Mouse (Mus musculus) embryo, embryonic 11.5 days (tissue): ENCODE measurements around the gene Rnf145.
"Not testable (repeated sequence)": the region's sequence is repeated elsewhere in the genome, so short reads cannot be mapped to it uniquely, and the experiment has no call there.

Experiments used
- DNase-seq: peaks from one replicate; pipeline ENCODE4 v3.0.0-alpha.2; 2012; ENCODE audit warnings: low read depth, low spot score

Gene Rnf145

DNA sequence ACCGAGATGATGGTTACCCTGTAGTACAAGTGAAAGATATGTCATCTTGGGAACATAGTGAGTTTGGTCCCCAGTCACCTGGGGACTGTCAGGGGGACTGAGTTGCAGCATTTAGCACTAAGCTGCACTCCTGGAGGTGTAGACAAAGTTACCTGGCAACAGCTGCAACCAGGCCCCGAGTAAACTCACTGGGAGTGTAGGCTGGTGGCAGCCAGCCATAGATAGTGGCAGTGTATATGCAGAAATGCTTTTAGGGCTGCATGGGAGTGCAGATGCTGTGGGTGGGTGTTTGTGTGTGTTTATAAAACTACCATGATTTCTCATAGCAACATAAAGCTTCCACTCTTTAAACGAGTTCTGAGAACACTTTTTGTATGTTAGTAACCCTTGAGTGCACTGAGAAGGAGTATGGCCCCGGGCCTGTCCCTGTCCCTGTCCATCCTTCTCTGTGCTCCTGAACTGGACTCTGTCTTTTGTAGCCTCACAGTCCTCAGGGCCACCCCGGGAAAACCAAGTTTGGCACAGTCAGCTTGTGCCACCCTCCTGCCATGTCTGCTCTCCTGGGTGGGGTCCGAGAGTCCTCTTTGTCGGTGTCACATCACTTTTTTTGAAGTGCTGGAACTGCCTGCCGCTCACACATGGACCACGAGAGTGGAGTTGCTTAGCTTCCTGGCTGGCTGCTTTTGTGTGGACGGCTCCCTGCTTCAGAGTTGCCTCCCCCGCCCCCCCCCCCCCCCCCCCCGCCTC lies 43.8 kb downstream of the Rnf145 start:
- no peak for DNase-seq

DNA sequence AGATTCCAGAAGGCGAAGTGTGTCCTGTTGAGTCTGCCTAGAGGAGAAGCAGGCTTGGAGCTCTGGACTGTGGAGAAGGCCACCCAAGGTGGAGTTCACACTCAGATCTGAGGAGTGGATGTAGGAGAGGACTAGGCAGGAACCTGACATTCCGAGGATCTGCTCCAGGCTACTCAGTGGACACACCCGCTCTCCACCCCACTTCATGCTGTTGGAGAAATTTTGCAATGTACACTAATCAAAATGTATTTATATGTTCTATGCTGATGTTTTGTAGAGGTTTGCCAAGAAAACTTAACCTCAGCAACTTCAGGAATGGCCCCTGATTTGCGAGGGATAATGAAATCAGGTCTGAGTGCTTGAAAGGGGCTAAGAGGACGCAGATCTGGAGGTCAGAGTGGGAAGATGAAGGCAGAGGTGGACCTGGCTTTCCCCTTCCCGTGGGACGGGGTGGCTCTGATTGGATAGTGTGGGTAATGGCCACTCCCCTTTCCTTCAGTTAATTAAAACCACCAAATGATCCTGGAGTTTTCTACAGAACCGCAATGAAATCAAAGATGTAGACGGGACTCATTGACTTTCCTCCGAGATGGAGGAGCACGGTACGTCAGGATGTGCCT lies 45.6 kb downstream of the Rnf145 start:
- no peak for DNase-seq

DNA sequence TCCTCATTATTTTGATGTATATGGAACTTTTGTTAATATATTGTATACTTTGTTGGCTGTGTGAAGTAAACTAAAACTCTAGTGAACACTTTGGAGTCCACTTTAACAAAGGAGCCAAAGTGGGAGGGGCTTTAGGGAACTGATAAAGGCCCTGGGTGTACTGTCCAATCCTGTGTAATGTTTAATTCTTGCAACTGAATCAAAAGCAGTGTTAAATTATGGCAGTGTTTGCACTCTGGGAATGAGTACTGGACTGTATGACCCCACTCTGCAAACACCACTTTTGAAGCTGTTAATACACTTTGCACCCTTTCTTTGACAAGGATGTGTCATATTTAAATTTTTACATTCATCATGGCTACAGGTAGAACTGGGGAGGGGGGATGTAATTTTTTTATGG lies 46.2 kb downstream of the Rnf145 start:
- DNase-seq: no peak

DNA sequence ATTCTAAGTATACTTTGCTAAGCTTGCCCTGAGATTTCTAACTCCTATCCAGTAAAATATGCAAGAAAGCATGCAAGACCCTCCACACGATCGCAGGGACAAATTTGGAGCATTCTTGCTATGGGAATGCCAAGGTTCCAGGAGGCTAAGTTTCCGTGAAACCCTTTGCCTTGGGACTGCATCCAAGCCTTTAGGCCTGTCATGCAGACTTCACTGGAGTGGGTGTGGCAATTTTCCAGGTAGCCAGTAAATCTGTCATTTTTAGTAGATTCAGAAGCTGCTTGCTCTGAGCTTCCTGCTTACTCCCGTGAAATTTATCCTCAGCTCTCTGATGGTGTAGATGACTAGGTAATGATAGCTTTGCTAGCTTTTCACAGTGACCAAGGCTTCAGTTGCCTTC lies 51.6 kb downstream of the Rnf145 start:
- DNase-seq: not testable (repeated sequence)

DNA sequence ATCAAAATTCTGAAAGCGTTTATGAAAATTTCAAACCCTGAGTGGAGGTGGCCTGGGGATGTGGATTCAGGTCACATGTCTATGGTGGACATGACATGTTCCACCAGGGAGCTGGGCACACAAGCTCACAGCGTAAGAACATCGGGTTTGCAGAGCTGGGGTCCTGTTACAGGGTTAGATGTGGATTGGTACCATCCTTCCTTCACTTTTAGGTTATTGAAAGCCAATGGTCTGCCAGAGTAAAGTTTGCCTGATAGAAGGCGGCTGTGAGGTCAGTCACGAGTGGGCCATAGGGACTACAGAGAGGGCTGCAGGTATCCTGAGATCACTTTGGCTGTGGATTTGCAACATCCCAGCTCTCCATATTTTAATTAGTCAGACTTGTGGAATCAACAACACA lies 54.0 kb downstream of the Rnf145 start:
- DNase-seq: no peak

DNA sequence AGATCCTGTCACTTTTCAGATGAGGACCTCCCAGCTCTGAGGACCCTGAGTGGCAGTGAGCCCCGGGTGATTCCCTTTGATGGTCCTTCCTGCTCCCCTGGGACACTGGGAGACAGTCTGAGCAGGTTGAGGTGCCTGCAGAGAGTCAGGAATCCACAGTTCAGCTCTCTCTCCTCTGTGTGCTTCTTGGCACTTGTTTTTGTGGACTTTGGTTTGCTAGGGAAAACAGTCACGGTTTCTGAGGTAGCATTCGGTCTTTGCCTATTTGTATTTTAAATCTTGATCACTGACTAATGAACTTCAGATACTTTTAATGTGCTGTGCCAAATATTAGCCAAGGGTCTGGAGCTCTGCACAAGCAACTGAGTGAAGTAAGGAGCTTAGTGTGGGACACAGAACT lies 54.6 kb downstream of the Rnf145 start:
- no peak for DNase-seq

DNA sequence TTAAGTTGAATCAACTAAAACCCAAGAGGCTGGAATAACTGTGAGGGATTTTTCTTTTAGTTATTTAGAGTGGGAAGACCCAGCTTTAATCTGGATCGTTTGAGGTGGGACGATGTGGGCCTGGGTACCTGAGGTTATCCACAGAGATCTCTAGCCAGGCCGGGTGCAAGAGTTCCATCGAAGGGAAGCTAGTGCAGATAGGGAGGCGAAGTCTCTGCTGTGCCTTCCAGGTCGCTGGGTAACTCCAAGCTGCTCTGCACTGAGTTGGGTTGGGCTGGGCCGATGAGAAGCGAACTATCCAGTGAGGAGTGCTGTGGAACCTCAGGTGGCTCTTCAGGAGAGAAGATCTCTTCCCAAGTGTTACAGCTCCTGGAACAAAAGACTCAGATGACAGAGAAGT lies 55.6 kb downstream of the Rnf145 start:
- DNase-seq: no peak

DNA sequence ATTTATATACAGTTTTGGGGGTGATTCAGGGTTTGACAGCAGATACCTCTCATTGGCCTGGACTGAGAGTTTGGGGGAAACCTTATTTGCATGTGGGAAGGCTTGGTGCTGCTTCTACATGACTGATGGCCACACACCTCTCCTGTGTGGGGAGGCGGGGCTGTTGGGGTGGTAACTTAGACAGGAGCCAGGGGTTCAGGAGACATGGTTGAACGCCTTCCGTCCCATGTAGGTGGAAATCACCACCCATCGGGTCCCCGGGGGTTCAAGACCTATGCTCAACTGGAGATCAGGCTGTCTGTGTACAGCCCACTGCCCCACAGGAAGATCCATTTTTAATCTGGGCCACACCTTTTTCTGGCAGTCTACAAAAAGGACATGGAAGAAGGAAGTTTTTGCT lies 56.1 kb downstream of the Rnf145 start:
- DNase-seq: no peak

DNA sequence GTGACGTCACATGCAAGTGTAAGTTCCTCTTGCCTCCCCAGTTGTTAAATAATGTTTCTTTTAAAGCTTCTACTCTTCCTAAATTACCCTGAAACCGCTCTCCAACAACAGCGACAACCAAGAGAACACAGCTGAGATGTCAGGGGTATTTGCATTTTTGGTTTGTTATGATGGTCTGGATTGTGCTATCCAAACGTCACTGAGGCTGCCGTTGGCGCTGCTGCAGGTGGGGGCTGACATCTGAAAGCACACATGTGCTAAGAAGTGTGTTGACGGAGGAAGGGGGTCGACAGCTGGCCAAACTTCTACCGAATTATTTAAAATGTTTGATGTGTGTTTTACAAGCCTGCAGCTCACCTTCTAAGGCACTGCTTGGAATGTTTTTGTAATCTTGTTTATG lies 59.1 kb downstream of the Rnf145 start:
- no peak for DNase-seq

DNA sequence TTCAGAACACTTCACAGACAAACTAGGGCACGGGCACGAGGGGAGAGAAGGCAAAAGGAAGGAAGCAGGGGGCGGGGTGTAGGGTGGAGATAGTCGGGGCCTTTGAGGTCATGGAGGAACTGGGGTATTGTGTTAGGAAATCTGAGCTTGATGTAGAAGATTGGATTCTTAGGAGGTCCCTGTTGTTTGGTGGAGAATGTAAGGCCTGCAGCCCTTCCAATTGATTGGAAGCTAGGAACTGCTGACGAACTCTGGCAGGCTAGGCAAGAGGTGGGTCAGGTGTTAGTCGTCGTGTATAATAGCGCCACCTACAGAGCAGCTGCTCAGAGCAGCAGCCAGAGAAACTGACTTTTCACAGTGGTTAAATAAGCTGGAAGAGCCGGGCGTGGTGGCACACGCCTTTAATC lies 62.5 kb downstream of the Rnf145 start:
- peak; percentile 29 for DNase-seq

DNA sequence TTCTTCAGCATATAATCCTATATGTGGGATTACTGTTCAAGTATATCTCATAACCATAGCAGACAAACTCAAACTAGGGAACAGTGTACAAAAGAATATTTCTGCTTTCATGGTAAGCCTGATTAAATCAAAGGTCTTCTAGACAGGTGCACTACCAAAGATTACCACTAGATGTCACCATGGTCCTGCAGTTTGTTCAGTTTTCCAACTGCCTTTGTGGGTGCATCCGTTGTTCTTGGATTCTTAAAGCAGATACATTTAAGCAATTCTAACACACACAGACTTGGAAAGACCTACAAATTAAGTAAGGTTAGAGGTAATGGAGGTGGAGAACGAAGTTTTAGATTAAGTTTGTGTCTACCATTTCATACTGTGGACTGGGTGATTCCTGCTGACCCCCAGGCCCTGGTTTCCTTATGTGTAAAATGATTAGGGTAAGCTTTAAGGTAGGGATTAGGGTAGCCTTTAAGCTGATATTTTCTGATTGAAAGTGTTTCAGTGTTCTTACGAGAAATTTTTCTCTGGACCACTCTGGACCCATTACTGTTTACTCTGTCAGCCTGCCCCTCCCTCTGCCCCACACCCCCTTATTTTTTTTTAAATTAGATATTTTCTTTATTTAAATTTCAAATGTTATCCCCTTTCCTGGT lies 67.4 kb downstream of the Rnf145 start:
- peak; percentile 75 for DNase-seq

DNA sequence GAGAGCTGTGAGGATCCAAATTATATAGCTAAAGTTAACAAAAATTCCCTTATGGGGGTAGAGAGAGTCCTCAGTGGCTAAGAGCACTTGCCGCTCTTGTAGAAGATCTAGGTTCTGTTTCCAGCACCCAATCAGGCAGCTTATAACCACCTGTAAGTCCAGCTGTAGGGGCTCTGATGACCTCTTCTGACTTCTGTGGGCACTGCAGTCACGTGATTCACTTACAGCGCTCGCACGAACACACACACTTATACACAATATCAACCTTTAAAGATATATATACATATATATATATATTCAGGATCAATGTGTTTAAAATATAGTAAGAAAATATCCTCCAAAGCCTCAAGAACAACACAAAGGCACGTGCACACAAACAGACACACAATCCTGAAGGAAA lies 74.3 kb downstream of the Rnf145 start:
- no peak for DNase-seq

DNA sequence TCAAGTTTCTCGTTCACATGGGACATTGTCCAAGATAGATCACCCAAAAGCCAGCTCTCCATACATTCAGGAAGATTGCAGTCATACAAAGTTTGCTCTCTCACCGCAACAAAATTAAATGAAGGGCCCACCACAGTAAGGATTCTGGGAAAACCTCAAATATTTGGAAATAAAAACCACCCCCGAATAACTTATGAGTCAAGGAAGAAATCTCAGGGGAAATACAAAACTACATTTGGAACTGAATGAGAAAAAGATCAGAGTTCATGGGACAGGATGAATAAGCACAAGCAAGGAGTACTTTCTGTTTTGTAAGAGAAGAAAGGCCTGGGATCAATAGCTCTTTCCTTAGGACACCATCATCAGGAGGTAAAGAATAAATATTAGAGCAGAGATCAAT lies 76.0 kb downstream of the Rnf145 start:
- DNase-seq: no peak

DNA sequence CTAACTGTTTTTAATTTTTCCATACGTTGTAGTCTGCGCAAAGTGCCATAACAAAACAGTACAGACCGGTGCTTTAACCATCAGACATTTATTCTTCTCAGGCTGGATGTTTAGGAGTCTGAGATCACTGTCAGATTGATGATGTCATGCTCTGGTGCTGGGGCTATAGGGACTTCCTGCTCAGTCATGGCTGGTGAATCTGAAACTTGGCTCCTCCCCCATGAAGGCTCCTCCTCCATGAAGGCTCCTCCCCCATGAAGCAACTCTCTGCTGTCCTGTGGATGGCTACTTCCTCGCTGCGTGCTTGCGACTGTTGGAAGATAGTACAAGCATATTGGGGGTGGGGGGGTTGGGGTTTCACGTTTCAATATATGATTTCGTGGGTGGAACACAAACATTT lies 88.1 kb downstream of the Rnf145 start:
- DNase-seq: no peak

DNA sequence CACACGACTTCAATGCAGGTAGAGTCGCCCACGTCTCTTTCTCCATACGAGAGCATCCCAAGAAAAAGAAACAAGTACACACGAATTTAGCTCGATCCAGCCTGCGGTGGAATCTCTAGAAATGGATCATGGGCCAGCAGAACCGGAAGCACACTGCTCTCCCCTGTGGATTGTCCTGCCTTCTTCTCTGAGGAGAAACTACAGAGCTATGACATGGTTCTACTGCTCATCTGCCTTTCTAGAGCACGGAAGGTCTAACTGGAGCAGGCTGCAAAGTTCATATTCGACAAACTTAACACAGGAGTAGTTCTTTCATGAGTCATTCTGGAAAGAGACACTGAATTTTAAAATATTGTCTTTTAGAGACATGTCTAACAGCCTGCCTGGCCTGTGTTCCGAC lies 89.9 kb downstream of the Rnf145 start:
- DNase-seq: no peak

DNA sequence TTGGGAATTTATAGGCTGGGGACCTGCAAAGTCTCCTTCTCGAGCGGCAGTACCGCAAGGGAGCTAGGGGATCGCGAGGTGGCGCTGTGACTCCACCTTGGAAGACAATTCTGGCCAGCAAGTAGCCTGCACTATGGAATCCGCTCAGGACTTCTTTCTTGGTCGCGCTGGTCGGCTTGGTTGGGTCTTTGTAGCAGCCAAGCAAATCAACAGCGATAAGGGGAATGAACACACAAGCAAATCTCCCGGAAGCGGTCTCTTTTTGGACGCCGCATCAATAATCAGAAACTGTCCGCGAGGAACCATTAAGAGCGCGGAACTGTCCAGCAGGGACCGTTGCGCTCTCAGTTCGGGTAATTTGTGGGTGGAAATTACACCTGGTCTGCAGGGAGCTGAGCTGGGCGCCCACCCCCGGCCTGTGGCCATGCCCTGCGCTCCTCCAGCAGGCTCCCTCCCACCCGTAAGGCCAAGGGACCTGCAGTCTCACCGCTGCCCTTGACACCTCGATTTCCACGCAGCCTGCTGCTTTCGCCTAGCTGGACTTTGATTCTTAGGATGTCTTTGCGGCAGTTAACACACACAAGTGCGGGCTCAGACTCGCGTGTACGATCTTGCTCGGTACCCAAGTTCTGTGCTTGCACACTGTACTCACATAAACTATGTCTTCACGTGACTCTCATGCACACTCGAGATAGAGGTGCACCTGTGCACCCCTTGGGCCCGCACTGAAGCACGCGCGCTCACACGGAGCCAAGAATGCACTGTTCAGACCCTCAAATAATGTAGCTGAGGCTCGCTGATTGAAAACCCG lies 92.4 kb downstream of the Rnf145 start:
- DNase-seq: peak; percentile 87

DNA sequence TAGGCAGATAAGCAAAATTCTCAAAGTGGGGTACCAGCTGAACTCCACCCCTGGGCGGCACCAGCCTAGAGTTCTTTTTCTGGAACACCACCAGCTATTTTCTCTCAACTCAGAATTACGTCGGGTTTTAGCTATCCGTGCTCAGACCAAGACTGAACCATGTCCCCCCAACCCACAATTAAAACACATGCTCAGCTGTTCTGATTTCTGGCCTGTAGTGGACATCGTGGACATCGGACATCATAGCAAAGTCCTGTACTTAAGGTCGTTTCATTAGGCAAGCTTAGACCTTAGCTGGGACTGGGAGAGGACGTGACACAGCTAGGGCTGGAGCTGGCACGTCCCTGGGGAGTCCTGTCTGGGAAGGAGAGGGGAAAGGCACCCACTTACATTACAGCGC lies 93.4 kb downstream of the Rnf145 start:
- no peak for DNase-seq

DNA sequence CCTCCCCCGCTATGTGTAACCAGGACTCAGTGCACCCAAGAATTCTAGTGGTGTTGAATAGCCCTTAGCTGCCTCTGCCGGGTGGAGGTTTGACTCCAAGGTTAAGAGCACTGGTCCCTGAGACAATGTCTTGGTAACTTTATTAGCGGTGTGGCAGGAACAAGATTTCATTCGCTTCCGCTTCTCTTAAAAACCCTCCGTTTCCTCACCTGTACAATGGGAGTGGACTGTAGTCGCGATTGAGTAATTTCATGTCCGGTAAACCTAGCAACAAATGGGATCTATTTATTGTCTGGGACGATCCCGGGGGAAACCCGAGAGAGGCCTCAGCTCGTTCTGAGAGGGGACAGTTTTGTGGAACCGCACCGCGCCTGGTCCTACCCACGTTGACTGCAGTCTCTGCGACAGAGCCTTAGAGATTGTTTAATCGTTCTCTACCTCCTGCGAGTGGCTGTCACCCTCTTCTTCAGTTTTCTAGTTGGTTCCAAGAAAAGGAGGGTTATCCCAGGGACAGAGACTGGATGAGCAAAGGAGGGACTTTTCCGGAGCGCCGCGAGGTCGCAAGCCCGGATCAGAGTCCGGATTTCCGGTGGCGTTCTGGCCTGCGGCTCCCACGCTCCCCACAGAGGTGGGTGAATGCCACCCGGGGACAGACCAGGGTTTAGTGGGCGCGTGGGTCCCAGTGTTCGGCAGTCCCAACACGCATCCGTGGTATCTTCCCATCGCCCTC lies 94.1 kb downstream of the Rnf145 start:
- no peak for DNase-seq

DNA sequence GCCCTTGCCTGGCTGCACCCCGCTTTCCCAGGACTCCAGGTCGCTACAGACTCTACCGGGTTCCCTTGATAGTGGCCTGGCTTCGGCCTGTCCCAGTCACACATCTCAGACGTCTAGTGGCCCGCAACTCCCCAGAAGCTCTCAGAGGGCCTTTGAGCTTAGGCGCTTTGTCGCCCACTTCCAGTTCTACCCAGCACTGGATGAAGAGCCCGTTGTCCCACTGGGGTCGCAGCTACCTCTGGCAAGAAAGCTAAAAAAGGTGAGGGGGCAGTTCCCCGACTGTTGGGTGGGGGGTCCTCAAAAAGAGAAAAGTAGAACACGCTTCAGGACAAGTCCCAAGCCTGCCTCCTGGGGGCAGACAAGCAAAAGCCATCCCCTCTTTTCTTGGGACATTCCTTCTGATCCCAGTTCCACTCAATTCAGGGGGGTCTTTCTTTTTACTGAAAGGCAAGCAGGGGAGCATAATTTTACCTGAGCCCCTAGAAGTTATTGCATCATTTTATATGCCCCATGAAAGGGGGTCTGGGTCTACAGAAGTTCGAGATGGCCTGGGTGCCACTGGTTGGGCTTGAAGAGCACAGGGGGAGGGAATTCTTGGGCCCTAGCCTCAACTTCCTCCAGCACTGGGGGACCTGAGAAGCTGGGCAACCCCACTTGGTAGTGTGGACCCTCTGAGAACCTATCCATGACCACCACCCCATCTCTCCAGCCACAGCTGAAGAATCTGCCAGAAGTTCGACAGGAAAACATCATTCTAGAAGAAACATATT lies 94.8 kb downstream of the Rnf145 start:
- DNase-seq: no peak
